Mouse (Mus musculus): Measurements from ENCODE around the gene Lypd5. TPM values are rescaled to one million over a fixed set of nuclear protein-coding genes. Genes with fewer than 3 reads are reported as not detected.

Lypd5 gene
- total and polyA plus RNA-seq, 3 experiments, result not detected

DNA sequence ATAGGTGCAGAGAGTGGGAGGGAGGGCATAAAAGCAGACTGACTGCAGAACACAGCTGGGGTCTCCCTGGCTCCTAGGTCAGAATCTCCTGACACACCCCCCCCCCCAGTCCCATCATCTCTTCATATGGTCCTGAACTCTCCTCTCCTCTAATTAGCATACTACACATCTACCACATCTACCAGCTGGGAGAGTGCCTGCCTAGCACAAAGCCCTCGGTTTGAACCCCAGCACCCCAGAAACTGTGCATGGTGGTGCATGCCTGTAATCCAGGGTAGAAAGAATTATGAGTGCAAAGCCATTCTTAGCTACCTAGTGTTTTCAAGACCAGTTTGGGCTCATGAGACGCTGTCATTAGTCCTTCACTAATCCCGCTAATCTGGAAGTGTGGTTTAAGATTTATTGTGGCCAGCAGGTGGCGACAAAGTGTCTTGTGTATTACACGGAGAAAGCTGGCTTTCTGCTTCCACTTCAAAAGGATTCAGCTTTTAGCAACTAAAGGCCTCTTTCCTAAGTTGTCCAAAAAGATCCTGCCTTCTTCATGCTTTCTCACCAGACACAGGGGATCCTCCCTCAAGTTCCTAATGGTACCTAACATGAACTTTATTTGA, 13.2 kb upstream of the Lypd5 start:
- peaks cover 6% of the 10 kb centered on the region for H3K9me3 ChIP-seq (replicated peaks; ENCODE audit: low read length)
- H3K27ac ChIP-seq (ENCODE audit: insufficient read depth, low read depth), result no peak overlapping the region
- peak; percentile 76 for DNase-seq (ENCODE audit: extremely low read depth)
- dilution Hi-C loops (cut with MboI; ENCODE audit: extremely low pct_ligation_motif_present, extremely low pct_unique_long_range_greater_than_20kb, low sequenced_read_pairs), result no loop called here
- H3K79me2 ChIP-seq (replicated peaks; ENCODE audit: control insufficient read depth, extremely low read depth, insufficient read depth, poor library complexity, severe bottlenecking), result no peaks in the 10 kb centered on the region
- H3K9ac ChIP-seq (ENCODE audit: insufficient read depth, low read depth), result no peak overlapping the region
- peaks cover 36% of the 10 kb centered on the region for H3K27me3 ChIP-seq (replicated peaks)
- no peak overlapping the region for H3K4me2 ChIP-seq (ENCODE audit: insufficient read depth, low read depth, poor library complexity, severe bottlenecking)
- no peaks in the 10 kb centered on the region for H3K4me1 ChIP-seq (ENCODE audit: control insufficient read depth in 1 of 2, insufficient read depth in 2 of 2)
- no peak overlapping the region for H3K4me3 ChIP-seq (replicated peaks in 1 of 3; ENCODE audit: low read depth in 2 of 3, low read length in 2 of 3, poor library complexity in 1 of 3)
- no peak for TF ChIP-seq EP300 (IDR thresholded peaks at IDR 0.05; ENCODE audit: low read length)
- no peak for TF ChIP-seq POLR2A (IDR thresholded peaks at IDR 0.05; ENCODE audit: low read depth, low read length)
- no peak for TF ChIP-seq CHD1 (IDR thresholded peaks at IDR 0.05; ENCODE audit: low read depth, low read length)
- no peak for TF ChIP-seq ELF1 (IDR thresholded peaks at IDR 0.05; ENCODE audit: low read depth, low read length)
- TF ChIP-seq MAZ (IDR thresholded peaks at IDR 0.05; ENCODE audit: low read depth, low read length), result no peak
- no peak for TF ChIP-seq ZMIZ1 (IDR thresholded peaks at IDR 0.05; ENCODE audit: low read depth, low read length)
- TF ChIP-seq USF2 (conservative IDR thresholded peaks at IDR 0.05; ENCODE audit: low read depth, low read length), result no peak
- peak; percentile 79 for TF ChIP-seq RAD21 (IDR thresholded peaks at IDR 0.05; ENCODE audit: low read depth, low read length)
- TF ChIP-seq JUN (IDR thresholded peaks at IDR 0.05; ENCODE audit: insufficient read depth, low read depth, low read length), result no peak
- TF ChIP-seq CHD2 (IDR thresholded peaks at IDR 0.05; ENCODE audit: low read length), result no peak
- TF ChIP-seq ZKSCAN1 (IDR thresholded peaks at IDR 0.05; ENCODE audit: borderline replicate concordance, low read depth, low read length), result no peak
- peak; percentile 71 to 88 for TF ChIP-seq CTCF (conservative IDR thresholded peaks at IDR 0.05 in 1 of 2, IDR thresholded peaks at IDR 0.05 in 1 of 2; ENCODE audit: low read depth in 2 of 2, low read length in 2 of 2)
- TF ChIP-seq ZNF384 (IDR thresholded peaks at IDR 0.05; ENCODE audit: low read depth, low read length), result no peak
- no peak for TF ChIP-seq MYC (IDR thresholded peaks at IDR 0.05; ENCODE audit: low read depth, low read length)
- TF ChIP-seq MAX (IDR thresholded peaks at IDR 0.05; ENCODE audit: low read length), result no peak
- peak; percentile 76 for TF ChIP-seq SMC3 (IDR thresholded peaks at IDR 0.05; ENCODE audit: low read depth, low read length)
- TF ChIP-seq ETS1 (conservative IDR thresholded peaks at IDR 0.05; ENCODE audit: low read depth, low read length), result no peak
- no peak for TF ChIP-seq TBP (conservative IDR thresholded peaks at IDR 0.05; ENCODE audit: low read depth, low read length)
- TF ChIP-seq JUND (conservative IDR thresholded peaks at IDR 0.05; ENCODE audit: low read depth, low read length), result no peak
- no peak for TF ChIP-seq POLR2AphosphoS2 (IDR thresholded peaks at IDR 0.05; ENCODE audit: low read depth, low read length)
- TF ChIP-seq SIN3A (IDR thresholded peaks at IDR 0.05; ENCODE audit: low read length), result no peak
- in situ Hi-C loops (cut with MboI; ENCODE audit: low pct_ligation_motif_present, low pct_unique_long_range_greater_than_20kb, low sequenced_read_pairs), result no loop called here
- no peaks in the 10 kb centered on the region for H3K36me3 ChIP-seq (replicated peaks in 1 of 2; ENCODE audit: control insufficient read depth in 1 of 2, insufficient read depth in 1 of 2, low read length in 1 of 2)

DNA sequence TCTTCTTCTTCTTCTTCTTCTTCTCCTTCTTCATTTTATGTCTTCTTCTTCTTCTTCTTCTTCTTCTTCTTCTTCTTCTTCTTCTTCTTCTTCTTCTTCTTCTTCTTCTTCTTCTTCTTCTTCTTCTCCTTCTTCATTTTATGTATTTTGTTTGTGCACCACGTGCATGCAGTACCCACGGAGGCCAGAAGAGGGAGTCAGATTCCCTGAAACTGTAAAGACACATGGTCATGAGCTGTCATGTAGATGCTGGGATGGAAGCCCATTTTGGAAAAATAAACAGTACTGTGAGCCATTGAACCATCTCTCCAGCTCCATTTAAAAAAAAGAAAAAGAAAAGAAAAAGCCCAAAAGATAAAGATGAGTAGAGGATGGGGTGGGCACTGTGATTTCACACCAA, 10.8 kb upstream of the Lypd5 start:
- in situ Hi-C loops (cut with MboI; ENCODE audit: low pct_ligation_motif_present, low pct_unique_long_range_greater_than_20kb, low sequenced_read_pairs), result no loop called here

More for the DNA sequence above, 10.8 kb upstream of the Lypd5 start:
- no peak overlapping the region for H3K9ac ChIP-seq (ENCODE audit: insufficient read depth, low read depth)
- H3K4me3 ChIP-seq (replicated peaks in 1 of 3; ENCODE audit: low read depth in 2 of 3, low read length in 2 of 3, poor library complexity in 1 of 3), result no peak overlapping the region
- TF ChIP-seq RAD21 (IDR thresholded peaks at IDR 0.05; ENCODE audit: low read depth, low read length) (no peak), SMC3 (IDR thresholded peaks at IDR 0.05; ENCODE audit: low read depth, low read length) (no peak), MAZ (IDR thresholded peaks at IDR 0.05; ENCODE audit: low read depth, low read length) (no peak), CTCF (conservative IDR thresholded peaks at IDR 0.05 in 1 of 2, IDR thresholded peaks at IDR 0.05 in 1 of 2; ENCODE audit: low read depth in 2 of 2, low read length in 2 of 2) (peak in 1 of 2 experiments; percentile 20; a peak in 2 of 4 replicates), BHLHE40 (IDR thresholded peaks at IDR 0.05; ENCODE audit: low read depth, low read length) (no peak), EP300 (IDR thresholded peaks at IDR 0.05; ENCODE audit: low read length) (no peak)
- H3K4me1 ChIP-seq (ENCODE audit: control insufficient read depth in 1 of 2, insufficient read depth in 2 of 2), result no peaks in the 10 kb centered on the region
- H3K4me2 ChIP-seq (ENCODE audit: insufficient read depth, low read depth, poor library complexity, severe bottlenecking), result no peak overlapping the region
- no peak for DNase-seq (ENCODE audit: extremely low read depth)
- H3K27me3 ChIP-seq (replicated peaks), result peaks cover 39% of the 10 kb centered on the region
- peaks cover 5% of the 10 kb centered on the region for H3K9me3 ChIP-seq (replicated peaks; ENCODE audit: low read length)
- H3K79me2 ChIP-seq (replicated peaks; ENCODE audit: control insufficient read depth, extremely low read depth, insufficient read depth, poor library complexity, severe bottlenecking), result no peaks in the 10 kb centered on the region
- no peaks in the 10 kb centered on the region for H3K36me3 ChIP-seq (replicated peaks in 1 of 2; ENCODE audit: control insufficient read depth in 1 of 2, insufficient read depth in 1 of 2, low read length in 1 of 2)
- dilution Hi-C loops (cut with MboI; ENCODE audit: extremely low pct_ligation_motif_present, extremely low pct_unique_long_range_greater_than_20kb, low sequenced_read_pairs), result no loop called here
- no peak overlapping the region for H3K27ac ChIP-seq (ENCODE audit: insufficient read depth, low read depth)
